Mouse (Mus musculus) intestine, postnatal 0 days (tissue): ENCODE measurements at regions not wholly inside any gene's neighbourhood (a gene's known extent, or its start where the extent isn't known, plus 50 kb on each side); places are given as distances from the start of the nearest gene placed in this dataset.

Source experiments
- ATAC-seq: fragments of 200-750 bp; cut with Nextera tagmentation; 2 replicates; pipeline ENCODE4 v1.8.0; 2017; ENCODE audit warnings: mild to moderate bottlenecking, moderate TSS enrichment, moderate library complexity
- H3K27ac ChIP-seq: fragments of 300-500 bp; sonication (generic); 2 replicates; pipeline ENCODE4 v1.5.1; 2014; ENCODE audit warnings: mild to moderate bottlenecking, low read depth, low read length, moderate library complexity
- H3K27me3 ChIP-seq: fragments of 300-500 bp; sonication (generic); replicated peaks from 2 replicates; pipeline ENCODE4 v1.6.1; 2014; ENCODE audit warnings: low read length, mixed read lengths; ENCODE audit not compliant: control insufficient read depth, insufficient read depth
- H3K36me3 ChIP-seq: fragments of 300-500 bp; sonication (generic); 2 replicates; pipeline ENCODE4 v1.6.1; 2014; ENCODE audit warnings: mild to moderate bottlenecking, moderate library complexity; ENCODE audit not compliant: control insufficient read depth, insufficient read depth
- H3K4me1 ChIP-seq: fragments of 300-500 bp; sonication (generic); replicated peaks from 2 replicates; pipeline ENCODE4 v1.6.1; 2014; ENCODE audit warnings: antibody characterized with exemption, low read length, mixed read lengths; ENCODE audit not compliant: control insufficient read depth, insufficient read depth
- H3K4me2 ChIP-seq: fragments of 300-500 bp; sonication (generic); replicated peaks from 2 replicates; pipeline ENCODE4 v1.6.1; 2014; ENCODE audit warnings: low read depth, mild to moderate bottlenecking, moderate library complexity
- H3K4me3 ChIP-seq: fragments of 300-500 bp; sonication (generic); 2 replicates; pipeline ENCODE4 v1.5.1; 2014; ENCODE audit warnings: low read depth, low read length
- H3K9ac ChIP-seq: fragments of 300-500 bp; sonication (generic); 2 replicates; pipeline ENCODE4 v1.6.1; 2014; ENCODE audit warnings: mild to moderate bottlenecking, low read depth, low read length
- H3K9me3 ChIP-seq: fragments of 300-500 bp; sonication (generic); 2 replicates; pipeline ENCODE4 v1.6.1; 2016; ENCODE audit warnings: mixed run types; ENCODE audit not compliant: control insufficient read depth
- CTCF ChIP-seq: sonication (generic); IDR thresholded peaks from 2 replicates; pipeline ENCODE4 v1.5.1; 2016; ENCODE audit warnings: low read depth, mild to moderate bottlenecking, control low read depth, antibody characterized with exemption, moderate library complexity
- WGBS: fragments of 180-500 bp; shearing (Covaris S2); extraction: QIAGEN DNeasy Blood & Tissue Kit; methylation state at CpG from one replicate; pipeline ENCODE4 v1.1.7; 2014; 5-methylcytosine and 5-hydroxymethylcytosine counted together

- ATAC-seq, result no peak
- 60% methylated on average over 2 of the region's 2 CpGs for WGBS
- no peaks in the 10 kb centered on the region for H3K36me3 ChIP-seq
- no peak overlapping the region for H3K27ac ChIP-seq
- no peaks in the 10 kb centered on the region for H3K4me1 ChIP-seq
- no peak overlapping the region for H3K4me3 ChIP-seq
- no peaks in the 10 kb centered on the region for H3K27me3 ChIP-seq
- no peaks in the 10 kb centered on the region for H3K9me3 ChIP-seq
- H3K4me2 ChIP-seq, result no peak overlapping the region
- no peak overlapping the region for H3K9ac ChIP-seq
- TF ChIP-seq CTCF, result no peak
Measured at GRCm38 (mm10) chr17:16101548-16101947, 270.7 kb upstream of the Rgmb start.

GRCm38 (mm10) chr17:16092952-16093351 lies 262.1 kb upstream of the Rgmb start:
- H3K9me3 ChIP-seq, result no peaks in the 10 kb centered on the region
- H3K9ac ChIP-seq, result no peak overlapping the region
- WGBS, result 77% methylated on average over 4 of the region's 4 CpGs
- H3K27me3 ChIP-seq, result no peaks in the 10 kb centered on the region
- no peak for TF ChIP-seq CTCF
- no peaks in the 10 kb centered on the region for H3K36me3 ChIP-seq
- H3K27ac ChIP-seq, result no peak overlapping the region
- H3K4me3 ChIP-seq, result no peak overlapping the region
- H3K4me2 ChIP-seq, result no peak overlapping the region
- no peak for ATAC-seq
- H3K4me1 ChIP-seq, result no peaks in the 10 kb centered on the region

GRCm38 (mm10) chr17:16089619-16090280 lies 258.9 kb upstream of the Rgmb start:
- H3K9ac ChIP-seq, result no peak overlapping the region
- WGBS, result 83% methylated on average over 8 of the region's 8 CpGs
- no peaks in the 10 kb centered on the region for H3K27me3 ChIP-seq
- no peak for TF ChIP-seq CTCF
- no peaks in the 10 kb centered on the region for H3K36me3 ChIP-seq
- H3K4me2 ChIP-seq, result no peak overlapping the region
- no peaks in the 10 kb centered on the region for H3K9me3 ChIP-seq
- H3K4me3 ChIP-seq, result no peak overlapping the region
- no peaks in the 10 kb centered on the region for H3K4me1 ChIP-seq
- no peak for ATAC-seq
- no peak overlapping the region for H3K27ac ChIP-seq

GRCm38 (mm10) chr17:16088879-16089618 lies 258.2 kb upstream of the Rgmb start:
- Histone ChIP-seq H3K4me3 (no peak overlapping the region), H3K9me3 (no peaks in the 10 kb centered on the region), H3K27me3 (no peaks in the 10 kb centered on the region), H3K27ac (no peak overlapping the region), H3K4me1 (no peaks in the 10 kb centered on the region), H3K36me3 (no peaks in the 10 kb centered on the region), H3K4me2 (no peak overlapping the region), H3K9ac (no peak overlapping the region)
- WGBS, result 69% methylated on average over 5 of the region's 5 CpGs
- no peak for TF ChIP-seq CTCF
- no peak for ATAC-seq

GRCm38 (mm10) chr17:16087046-16087445 lies 256.2 kb upstream of the Rgmb start:
- Histone ChIP-seq H3K9me3 (no peaks in the 10 kb centered on the region), H3K4me3 (no peak overlapping the region), H3K4me2 (no peak overlapping the region), H3K36me3 (no peaks in the 10 kb centered on the region), H3K27me3 (no peaks in the 10 kb centered on the region), H3K4me1 (no peaks in the 10 kb centered on the region), H3K27ac (no peak overlapping the region), H3K9ac (no peak overlapping the region)
- TF ChIP-seq CTCF, result no peak
- 78% methylated on average over 2 of the region's 2 CpGs for WGBS
- no peak for ATAC-seq

GRCm38 (mm10) chr17:16082842-16083241 lies 252.0 kb upstream of the Rgmb start:
- Histone ChIP-seq H3K4me2 (no peak overlapping the region), H3K4me3 (no peak overlapping the region), H3K36me3 (no peaks in the 10 kb centered on the region), H3K27me3 (no peaks in the 10 kb centered on the region), H3K9ac (no peak overlapping the region), H3K27ac (no peak overlapping the region), H3K9me3 (no peaks in the 10 kb centered on the region), H3K4me1 (no peaks in the 10 kb centered on the region)
- no peak for TF ChIP-seq CTCF
- no peak for ATAC-seq
- 90% methylated on average over 3 of the region's 3 CpGs for WGBS
